Mouse (Mus musculus) spleen, embryonic (tissue): Measurements from ENCODE around the gene Dll4.

Experiments used
- CTCF ChIA-PET: fragments of 350-600 bp; sonication (Branson Sonifier 250); formaldehyde crosslinking; loops from one replicate; lab custom pipeline; 2022; lab: Charles Lee

Gene Dll4

GRCm38 (mm10) chr2:119332177-119332661 lies 6.6 kb downstream of the Dll4 start:
- CTCF ChIA-PET, result no interaction called here

- CTCF ChIA-PET, result no interaction called here
Measured at GRCm38 (mm10) chr2:119334135-119334534, 8.6 kb downstream of the Dll4 start.

- CTCF ChIA-PET, result no interaction called here
Measured at GRCm38 (mm10) chr2:119334964-119335525, 9.5 kb downstream of the Dll4 start.

DNA sequence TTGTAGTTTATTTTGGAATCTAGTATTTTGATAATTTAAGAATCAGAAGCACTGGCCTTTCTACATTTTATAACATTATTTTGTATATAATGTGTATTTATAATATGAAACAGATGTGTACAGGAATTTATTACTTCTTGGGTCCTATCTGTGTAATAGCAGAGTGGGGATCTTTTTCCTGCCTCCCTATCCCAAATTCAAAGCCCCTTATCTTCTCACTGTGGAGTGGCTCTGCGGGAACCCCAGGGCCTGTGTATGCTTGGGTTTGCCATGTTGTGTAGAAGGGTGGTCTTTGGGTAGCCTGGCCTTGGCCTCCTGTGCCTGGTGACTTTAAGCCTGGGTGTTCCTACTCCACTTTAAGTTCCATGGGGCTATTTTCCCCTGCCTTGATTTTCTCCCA lies 10.0 kb downstream of the Dll4 start:
- CTCF ChIA-PET, result interaction anchor here (0.6 kb wide), 1 partner anchor 284 kb away, joined by 3 read pairs; no protein-coding TSS in a partner anchor

DNA sequence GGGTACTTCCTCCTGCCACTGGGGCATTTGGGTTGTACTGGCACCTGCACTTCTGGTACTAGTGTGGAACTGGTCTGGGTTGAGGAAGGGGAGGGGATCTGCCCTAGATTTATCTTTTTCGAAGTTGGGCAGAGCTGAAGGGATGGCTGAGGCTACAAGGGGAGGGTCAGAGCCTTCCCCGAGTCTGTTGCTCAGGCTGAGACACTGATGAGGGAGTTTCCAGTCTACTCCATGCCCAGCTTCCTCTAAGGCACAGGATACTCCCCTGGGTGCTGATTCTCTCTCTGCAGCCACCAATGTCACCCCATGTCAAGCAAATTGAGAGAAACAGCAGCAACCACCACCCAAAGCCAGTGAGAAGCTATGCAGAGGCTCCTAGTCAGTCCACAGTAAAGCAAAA lies 10.4 kb downstream of the Dll4 start:
- CTCF ChIA-PET, result interaction anchor here (0.6 kb wide), 1 partner anchor 284 kb away, joined by 3 read pairs; no protein-coding TSS in a partner anchor

GRCm38 (mm10) chr2:119336470-119336869 lies 10.9 kb downstream of the Dll4 start:
- CTCF ChIA-PET, result no interaction called here

- CTCF ChIA-PET, result interaction anchor here (0.7 to 1.2 kb wide), 4 partner anchors 10 to 48 kb away, joined by 3 to 4 read pairs (median 3); no protein-coding TSS in a partner anchor
Measured at GRCm38 (mm10) chr2:119337425-119338265, 12.1 kb downstream of the Dll4 start.

DNA sequence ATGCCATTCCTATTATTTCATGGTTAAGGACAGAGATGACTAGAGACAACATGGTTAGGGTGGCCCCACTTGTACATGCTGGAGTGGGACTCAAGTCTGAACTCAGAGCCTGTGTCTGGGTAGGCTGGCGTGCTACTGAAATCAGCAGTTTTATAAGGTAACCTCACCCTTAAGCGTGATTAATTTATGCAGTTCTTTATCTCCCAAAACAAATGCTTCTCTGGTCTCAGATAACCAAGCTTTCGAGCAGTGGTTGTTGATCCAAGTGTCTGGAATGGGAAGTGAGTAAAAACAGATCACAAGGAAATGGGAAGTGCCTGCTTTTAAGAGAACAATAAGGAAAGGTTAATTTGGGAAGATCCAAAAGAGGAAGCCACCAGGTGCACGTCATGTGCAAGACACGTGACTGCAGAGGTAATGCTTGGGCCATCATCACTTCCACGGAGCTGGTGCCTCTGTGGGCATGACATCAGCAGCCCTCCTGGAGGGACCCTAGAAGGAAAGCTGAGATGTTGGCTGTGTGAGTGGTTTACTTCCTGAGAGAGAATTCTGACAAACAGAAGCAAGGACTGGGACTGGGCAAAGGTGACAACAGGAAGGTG lies 19.1 kb downstream of the Dll4 start:
- CTCF ChIA-PET, result no interaction called here

DNA sequence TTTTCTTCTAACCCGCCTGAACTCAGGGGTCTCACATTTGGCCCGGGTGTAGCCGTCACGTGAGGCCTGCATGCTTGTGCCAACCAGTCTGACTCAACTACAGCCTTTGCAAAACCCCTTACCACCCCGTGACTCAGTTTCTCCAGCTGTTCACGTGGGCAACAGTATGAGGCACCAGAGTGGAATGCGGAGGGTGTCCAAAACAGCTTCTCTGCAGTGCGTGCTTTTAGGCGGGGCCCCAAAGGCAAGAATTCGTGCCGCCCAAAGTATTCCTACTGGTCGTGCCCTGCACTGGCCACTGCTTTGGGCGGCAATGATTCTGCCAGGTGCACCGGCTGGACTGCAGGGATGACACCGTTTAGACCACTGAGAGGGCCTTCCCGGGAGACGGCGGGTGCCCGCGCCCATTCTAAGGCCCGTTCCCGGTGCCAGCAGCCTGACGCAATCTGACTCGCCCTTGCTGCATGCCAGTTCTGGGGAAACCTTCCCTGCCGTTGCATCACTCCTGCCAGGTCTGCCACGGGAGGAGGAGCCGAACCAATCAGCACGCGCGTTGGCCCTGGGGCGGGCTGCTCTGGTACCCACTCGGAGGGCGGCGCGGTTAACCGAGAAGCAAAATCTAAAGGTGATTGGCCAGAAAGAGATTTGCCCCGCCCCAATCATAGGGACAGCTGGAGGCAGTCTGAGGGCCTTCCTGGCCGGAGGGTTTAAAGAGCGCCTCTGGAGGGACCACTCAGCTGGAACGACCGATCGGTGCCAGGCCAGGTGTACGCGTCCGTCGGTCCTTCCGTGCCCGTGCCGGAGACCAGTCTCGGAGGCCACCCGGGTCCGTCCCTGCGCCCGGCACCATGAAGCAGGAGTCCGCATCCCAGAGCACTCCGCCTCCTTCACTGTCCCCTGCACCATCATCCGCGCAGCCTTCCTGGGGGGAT lies 25.2 kb downstream of the Dll4 start, which contains the start of gene Chac1:
TSS of gene Chac1 (plus strand) at position 675 of the 932 bp plus-strand sequence.
- CTCF ChIA-PET, result no interaction called here

DNA sequence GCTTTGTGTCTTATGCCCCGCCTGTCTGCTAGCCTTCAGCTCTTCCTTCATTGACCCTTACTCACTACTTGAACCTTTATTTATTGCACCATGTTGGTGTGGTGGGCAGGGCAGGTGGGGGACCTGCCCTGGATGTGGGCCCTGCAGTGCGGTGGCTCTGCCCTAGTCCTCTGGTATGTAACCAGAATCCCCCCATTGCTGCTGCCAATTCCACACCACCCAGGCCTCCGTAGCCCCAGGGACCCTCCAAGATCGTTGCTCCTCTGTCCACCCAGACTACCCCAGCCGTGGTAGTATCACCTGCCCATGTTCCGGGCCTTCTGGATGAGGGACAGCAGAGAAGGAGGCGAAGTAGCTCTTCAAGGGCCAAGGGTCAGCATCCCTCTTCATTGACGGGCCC lies 28.1 kb downstream of the Dll4 start:
- CTCF ChIA-PET, result interaction anchor here (0.8 kb wide), 1 partner anchor 23 kb away, joined by 4 read pairs; no protein-coding TSS in a partner anchor

DNA sequence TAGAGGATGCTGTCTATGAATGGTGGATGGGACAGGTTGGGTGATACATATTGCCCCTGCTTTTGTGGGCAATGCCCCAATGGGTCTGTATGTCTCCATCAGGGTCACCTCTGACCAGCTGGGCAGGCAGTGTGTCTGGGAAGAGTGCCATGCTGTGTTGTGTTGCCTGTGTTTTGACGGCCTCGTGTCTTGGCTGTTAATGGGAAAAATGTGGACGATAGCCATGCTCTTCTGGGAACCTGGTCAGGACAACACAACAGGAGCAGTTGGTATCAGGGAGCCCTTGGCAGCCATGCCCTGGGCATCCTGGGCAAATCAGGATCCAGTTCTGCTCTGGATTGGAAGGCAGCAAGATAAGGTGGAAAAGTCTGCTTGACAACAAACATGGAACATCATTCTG lies 29.5 kb downstream of the Dll4 start:
- CTCF ChIA-PET, result no interaction called here

DNA sequence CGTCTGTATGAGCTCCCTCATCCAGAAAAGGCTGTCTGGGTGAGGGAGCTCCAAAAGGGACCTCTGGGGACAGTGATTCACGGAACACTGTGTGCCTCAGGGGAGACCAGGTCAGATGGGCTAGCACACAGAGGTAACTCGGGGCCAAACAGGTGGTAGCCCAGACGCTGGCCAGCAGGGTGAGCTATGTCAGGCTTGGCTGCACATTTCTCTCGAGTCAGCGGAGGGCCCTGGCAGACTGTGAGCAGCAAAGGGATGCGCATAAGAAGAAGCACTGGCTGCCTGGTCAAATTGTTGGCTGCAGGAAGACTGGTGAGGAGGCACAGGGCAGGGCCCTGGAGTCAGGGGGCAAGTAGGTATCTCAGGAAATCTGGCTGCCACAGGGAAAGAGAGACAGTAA lies 30.1 kb downstream of the Dll4 start:
- CTCF ChIA-PET, result no interaction called here

- CTCF ChIA-PET, result no interaction called here
Measured at GRCm38 (mm10) chr2:119356310-119356709, 30.7 kb downstream of the Dll4 start.

DNA sequence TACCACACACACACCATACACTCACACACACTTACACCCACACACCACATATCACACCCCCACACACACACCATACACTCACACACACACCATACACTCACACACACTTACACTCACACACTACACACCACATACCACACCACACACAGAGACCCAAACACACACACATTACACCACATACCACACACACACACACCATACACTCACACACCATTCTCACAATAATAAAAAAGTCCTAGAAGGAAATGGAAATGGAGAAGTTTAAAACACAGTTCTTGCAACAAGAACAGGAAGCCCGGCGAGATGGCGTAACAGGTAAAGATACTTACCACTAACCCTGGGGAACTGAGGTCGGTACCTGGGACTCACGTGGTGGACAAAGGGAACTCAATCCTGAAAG lies 31.2 kb downstream of the Dll4 start:
- CTCF ChIA-PET, result interaction anchor here (0.7 kb wide), 1 partner anchor 68 kb away, joined by 3 read pairs; no protein-coding TSS in a partner anchor

GRCm38 (mm10) chr2:119358249-119358648 lies 32.7 kb downstream of the Dll4 start:
- CTCF ChIA-PET, result no interaction called here

GRCm38 (mm10) chr2:119359721-119360291 lies 34.2 kb downstream of the Dll4 start:
- CTCF ChIA-PET, result no interaction called here

- CTCF ChIA-PET, result no interaction called here
Measured at GRCm38 (mm10) chr2:119364969-119365368, 39.4 kb downstream of the Dll4 start.

DNA sequence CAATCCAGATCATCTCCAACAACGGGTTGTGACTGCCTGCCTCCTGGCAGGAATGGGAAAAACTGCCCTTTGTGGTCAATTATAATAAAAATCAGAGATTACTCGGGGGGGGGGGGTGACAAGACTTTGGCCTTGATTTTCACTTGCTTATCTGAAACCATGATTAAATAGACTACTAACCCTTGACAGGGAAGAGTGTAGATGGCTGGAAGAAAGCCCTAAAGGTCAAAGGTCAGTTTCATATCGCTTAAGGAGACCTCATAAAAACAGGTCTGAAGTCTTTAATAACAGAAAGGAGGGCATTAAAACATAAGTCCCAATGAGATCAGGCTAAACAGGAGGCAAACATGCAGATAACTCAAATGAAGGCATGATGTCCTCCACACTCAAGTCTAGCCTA lies 41.8 kb downstream of the Dll4 start:
- CTCF ChIA-PET, result no interaction called here

DNA sequence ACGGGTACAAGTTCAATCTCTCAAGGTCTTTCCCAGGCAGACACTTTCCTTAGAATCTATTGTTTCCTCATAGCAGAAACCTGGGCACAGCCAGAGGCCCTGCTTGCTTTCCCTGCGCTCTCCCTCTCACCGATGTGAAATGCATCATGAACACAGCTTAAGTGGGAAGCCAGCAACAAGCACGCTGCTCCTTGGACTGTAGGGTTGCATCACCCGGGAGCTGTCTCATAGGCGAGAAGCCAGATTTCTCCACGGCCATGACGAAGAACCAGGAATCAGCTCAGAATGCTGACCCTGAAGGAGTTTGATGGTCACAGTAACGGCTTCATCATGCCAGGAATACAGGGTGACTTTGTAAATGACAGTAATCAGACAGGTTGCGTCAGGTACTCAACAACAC lies 44.5 kb downstream of the Dll4 start:
- CTCF ChIA-PET, result no interaction called here

GRCm38 (mm10) chr2:119377286-119377685 lies 51.7 kb downstream of the Dll4 start:
- CTCF ChIA-PET, result interaction anchor here (1.0 kb wide), 1 partner anchor 24 kb away, joined by 4 read pairs; no protein-coding TSS in a partner anchor

DNA sequence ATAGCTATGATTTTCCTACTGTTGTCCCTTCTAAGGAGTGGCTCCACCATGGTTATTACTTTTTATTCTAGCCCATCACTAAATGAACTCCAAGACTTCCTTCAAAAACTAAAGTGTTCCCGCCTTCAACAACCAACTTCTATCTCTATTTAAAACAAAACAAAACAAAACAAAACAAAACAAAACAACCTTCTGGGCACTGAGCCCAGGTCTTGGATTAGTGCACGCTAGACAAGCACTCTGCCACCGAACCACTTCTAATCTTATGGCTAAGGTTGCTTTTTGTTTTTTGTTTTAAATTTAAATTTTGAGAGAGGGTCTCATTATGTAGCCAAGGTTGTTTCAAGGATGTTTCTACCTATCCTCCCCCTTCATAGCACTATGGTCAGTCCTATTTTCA lies 52.2 kb downstream of the Dll4 start:
- CTCF ChIA-PET, result no interaction called here
